Mouse (Mus musculus) stomach, postnatal 0 days (tissue): Measurements from ENCODE around the gene Znrf3. TPM values are rescaled to one million over a fixed set of nuclear protein-coding genes. Genes with fewer than 3 reads are reported as not detected.

ENCODE experiments used
- ATAC-seq: fragments of 200-750 bp; cut with Nextera tagmentation; 2 replicates; pipeline ENCODE4 v1.8.0; 2017; ENCODE audit not compliant: low FRiP score, low TSS enrichment
- DNase-seq: peaks from one replicate; pipeline ENCODE4 v3.0.0-alpha.2; 2016; ENCODE audit warnings: low spot score
- H3K27ac ChIP-seq: fragments of 300-500 bp; sonication (generic); replicated peaks from 2 replicates; pipeline ENCODE4 v1.5.1; 2014; ENCODE audit warnings: mild to moderate bottlenecking, control low read depth
- H3K27me3 ChIP-seq: fragments of 300-500 bp; sonication (generic); 2 replicates; pipeline ENCODE4 v1.6.1; 2014; ENCODE audit warnings: low read length; ENCODE audit not compliant: control insufficient read depth, insufficient read depth
- H3K36me3 ChIP-seq: fragments of 300-500 bp; sonication (generic); 2 replicates; pipeline ENCODE4 v1.6.1; 2014; ENCODE audit warnings: low read length, mixed read lengths; ENCODE audit not compliant: control insufficient read depth, insufficient read depth
- H3K4me1 ChIP-seq: fragments of 300-500 bp; sonication (generic); replicated peaks from 2 replicates; pipeline ENCODE4 v1.6.1; 2014; ENCODE audit warnings: antibody characterized with exemption; ENCODE audit not compliant: control insufficient read depth, insufficient read depth
- H3K4me2 ChIP-seq: fragments of 300-500 bp; sonication (generic); replicated peaks from 2 replicates; pipeline ENCODE4 v1.6.1; 2014; ENCODE audit warnings: low read depth, mild to moderate bottlenecking, control low read depth, moderate library complexity
- H3K4me3 ChIP-seq: fragments of 300-500 bp; sonication (generic); 2 replicates; pipeline ENCODE4 v1.5.1; 2014; ENCODE audit warnings: low read depth, low read length, control low read depth
- H3K9ac ChIP-seq: fragments of 300-500 bp; sonication (generic); 2 replicates; pipeline ENCODE4 v1.6.1; 2014; ENCODE audit warnings: mild to moderate bottlenecking, low read length, control low read depth, mixed read lengths
- H3K9me3 ChIP-seq: fragments of 300-500 bp; sonication (generic); 2 replicates; pipeline ENCODE4 v1.6.1; 2016; ENCODE audit warnings: low read length; ENCODE audit not compliant: control insufficient read depth
- CTCF ChIP-seq: IDR thresholded peaks from 2 replicates; pipeline ENCODE4 v1.5.1; 2016; ENCODE audit warnings: antibody characterized with exemption, low read depth, mild to moderate bottlenecking, moderate library complexity
- EP300 ChIP-seq: optimal IDR thresholded peaks from 2 replicates; pipeline ENCODE3; 2016; ENCODE audit warnings: antibody characterized with exemption
- WGBS: fragments of 180-500 bp; shearing (Covaris S2); extraction: QIAGEN DNeasy Blood & Tissue Kit; methylation state at CpG from one replicate; pipeline ENCODE4 v1.1.7; 2014; 5-methylcytosine and 5-hydroxymethylcytosine counted together
- polyA plus RNA-seq: library from polyadenylated mRNA; unstranded; fragments of >200 nt; fragmentation: Nextera tagmentation; extraction: Ambion mirVana; gene quantifications from 2 replicates; pipeline ENCODE4 v1.2.1, GENCODE M21; 2015

Gene Znrf3
- polyA plus RNA-seq, 1 experiment from 2014 or later: 9.3 TPM

GRCm38 (mm10) chr11:5257151-5257862, 187.3 kb downstream of the Znrf3 start:
- H3K9me3 ChIP-seq: no peaks in the 10 kb centered on the region
- H3K4me2 ChIP-seq: no peak overlapping the region
- DNase-seq (no peak), ATAC-seq (no peak)
- H3K27ac ChIP-seq: peak overlapping the region; percentile 77
- WGBS: 73% methylated on average over 13 of the region's 13 CpGs
- TF ChIP-seq CTCF (peak; percentile 38), EP300 (no peak)
- no peak overlapping the region for H3K9ac ChIP-seq
- H3K4me1 ChIP-seq: peaks cover 3% of the 10 kb centered on the region
- no peak overlapping the region for H3K4me3 ChIP-seq
- H3K27me3 ChIP-seq: no peaks in the 10 kb centered on the region
- no peaks in the 10 kb centered on the region; the same call in 1 of the 2 replicates for H3K36me3 ChIP-seq

DNA sequence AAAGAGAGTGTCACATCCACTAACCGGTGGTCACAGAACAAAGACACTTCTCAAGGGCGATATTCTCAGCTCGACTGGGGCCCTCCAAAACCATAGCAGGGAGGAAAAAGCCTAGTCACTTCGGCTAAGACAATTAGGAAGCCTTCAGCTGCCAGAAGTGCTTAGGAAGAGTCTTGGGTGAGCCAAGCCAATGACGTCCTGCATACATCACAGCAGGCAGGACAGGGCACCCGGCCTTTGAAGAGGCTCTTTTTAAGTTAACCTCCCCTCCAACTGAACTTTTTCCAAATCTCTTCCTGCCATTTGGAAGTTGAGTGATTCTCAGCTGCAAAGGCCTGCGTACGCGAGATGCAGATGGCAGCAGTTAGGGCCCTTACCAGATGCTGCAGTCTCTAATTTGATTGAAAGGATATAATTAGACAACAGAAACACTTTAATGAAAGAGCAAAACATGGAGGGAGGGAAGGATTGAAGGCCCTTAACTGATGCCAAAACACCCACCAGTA, 189.1 kb downstream of the Znrf3 start:
- 60% methylated on average over 9 of the region's 9 CpGs for WGBS
- no peaks in the 10 kb centered on the region for H3K9me3 ChIP-seq
- peak overlapping the region; percentile 35; the same call in 1 of the 2 replicates for H3K27ac ChIP-seq
- H3K4me2 ChIP-seq: no peak overlapping the region
- H3K36me3 ChIP-seq: no peaks in the 10 kb centered on the region; the same call in 1 of the 2 replicates
- H3K4me1 ChIP-seq: peaks cover 3% of the 10 kb centered on the region
- ATAC-seq (no peak; the same call in 1 of the 2 replicates), DNase-seq (no peak)
- H3K4me3 ChIP-seq: no peak overlapping the region
- no peak overlapping the region for H3K9ac ChIP-seq
- H3K27me3 ChIP-seq: no peaks in the 10 kb centered on the region
- no peak for TF ChIP-seq CTCF
- TF ChIP-seq EP300: no peak

DNA sequence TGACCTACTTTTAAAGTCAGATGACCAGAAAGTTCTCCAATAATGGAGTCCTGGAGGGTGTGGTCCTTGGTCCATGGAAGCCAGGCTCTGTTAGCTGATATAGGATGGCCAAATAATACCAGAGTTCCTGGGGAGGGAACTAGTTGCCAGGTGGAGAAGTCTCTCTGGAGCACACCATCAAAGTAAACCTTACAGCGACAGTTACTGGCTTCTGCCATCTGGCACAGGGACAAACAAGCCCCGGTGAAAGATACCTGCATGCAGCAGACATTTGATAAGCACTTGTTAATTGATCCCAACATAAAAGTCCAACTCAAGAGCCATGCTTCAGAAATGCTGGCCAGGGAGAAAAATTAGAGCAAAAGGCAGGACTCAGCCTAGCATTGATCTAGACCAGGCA, 190.6 kb downstream of the Znrf3 start:
- no peak for TF ChIP-seq CTCF
- no peak for TF ChIP-seq EP300
- H3K27me3 ChIP-seq: no peaks in the 10 kb centered on the region
- H3K9ac ChIP-seq: no peak overlapping the region
- no peaks in the 10 kb centered on the region; the same call in 1 of the 2 replicates for H3K36me3 ChIP-seq
- DNase-seq (no peak), ATAC-seq (no peak)
- H3K4me3 ChIP-seq: no peak overlapping the region
- peaks cover 3% of the 10 kb centered on the region for H3K4me1 ChIP-seq
- H3K4me2 ChIP-seq: no peak overlapping the region
- H3K27ac ChIP-seq: 0 out of 2 replicates have a peak overlapping the region, but pooled peaks have one; percentile 0
- WGBS: 63% methylated on average over 2 of the region's 2 CpGs
- no peaks in the 10 kb centered on the region for H3K9me3 ChIP-seq

- 0 out of 2 replicates have a peak overlapping the region, but pooled peaks have one; percentile 0 for H3K27ac ChIP-seq
- H3K4me1 ChIP-seq: peaks cover 3% of the 10 kb centered on the region
- no peak overlapping the region for H3K4me3 ChIP-seq
- H3K9me3 ChIP-seq: no peaks in the 10 kb centered on the region
- no peaks in the 10 kb centered on the region for H3K27me3 ChIP-seq
- H3K4me2 ChIP-seq: no peak overlapping the region
- no peak for DNase-seq
- no peaks in the 10 kb centered on the region for H3K36me3 ChIP-seq
- TF ChIP-seq CTCF (no peak), EP300 (no peak)
- WGBS: 48% methylated on average over 3 of the region's 3 CpGs
- H3K9ac ChIP-seq: no peak overlapping the region
- no peak for ATAC-seq
Observed at GRCm38 (mm10) chr11:5253528-5253927, 191.1 kb downstream of the Znrf3 start.

DNA sequence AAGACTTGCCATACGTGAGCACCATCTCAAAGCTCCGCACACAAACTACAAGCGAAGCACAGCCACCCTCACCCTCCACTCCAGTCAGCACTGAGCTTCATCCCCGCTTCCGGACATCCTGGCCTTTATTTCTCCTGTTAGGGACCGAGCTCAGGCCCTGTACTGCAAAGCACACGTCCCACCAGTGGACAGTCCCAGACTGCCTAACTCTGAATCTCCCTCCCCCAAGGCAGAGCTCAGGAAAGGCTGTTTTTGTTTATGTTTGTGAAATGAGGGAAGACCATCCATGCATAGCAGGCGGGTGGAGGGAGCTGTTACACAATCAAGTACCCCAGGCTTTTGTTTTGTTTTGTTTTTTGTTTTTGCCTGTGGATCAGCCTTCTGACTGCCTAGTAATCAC, 191.9 kb downstream of the Znrf3 start:
- H3K9me3 ChIP-seq: no peaks in the 10 kb centered on the region
- no peak for ATAC-seq
- H3K9ac ChIP-seq: no peak overlapping the region
- peaks cover 3% of the 10 kb centered on the region for H3K4me1 ChIP-seq
- H3K4me3 ChIP-seq: no peak overlapping the region
- no peaks in the 10 kb centered on the region for H3K36me3 ChIP-seq
- DNase-seq: no peak
- 83% methylated on average over 8 of the region's 8 CpGs for WGBS
- no peak for TF ChIP-seq CTCF
- H3K27ac ChIP-seq: peak overlapping the region; percentile 40; the same call in 1 of the 2 replicates
- no peaks in the 10 kb centered on the region for H3K27me3 ChIP-seq
- H3K4me2 ChIP-seq: no peak overlapping the region

DNA sequence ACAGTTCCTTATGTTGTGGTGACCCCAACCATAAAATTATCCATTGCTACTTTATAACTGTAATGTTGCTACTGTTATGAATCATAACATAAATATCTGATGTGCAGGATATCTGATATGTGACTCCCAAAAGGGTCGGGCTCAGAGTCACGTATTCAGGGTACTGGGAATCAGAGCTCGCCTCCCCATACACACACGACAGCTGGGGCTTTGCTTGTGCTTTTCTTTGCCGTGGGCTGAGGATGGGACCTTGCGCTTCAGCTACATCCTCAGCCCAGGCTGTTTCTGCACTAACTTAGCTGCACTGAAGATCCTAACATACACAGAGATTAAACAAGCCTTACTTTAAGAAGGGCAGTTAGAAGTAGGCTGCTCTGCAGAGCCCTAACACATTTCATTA, 193.5 kb downstream of the Znrf3 start:
- Histone ChIP-seq H3K36me3 (no peaks in the 10 kb centered on the region), H3K4me3 (no peak overlapping the region), H3K9me3 (no peaks in the 10 kb centered on the region), H3K27me3 (no peaks in the 10 kb centered on the region), H3K27ac (0 out of 2 replicates have a peak overlapping the region, but pooled peaks have one; percentile 30), H3K4me1 (peaks cover 3% of the 10 kb centered on the region; the same call in 1 of the 2 replicates), H3K9ac (no peak overlapping the region), H3K4me2 (no peak overlapping the region)
- ATAC-seq (no peak), DNase-seq (no peak)
- 38% methylated on average over 6 of the region's 6 CpGs for WGBS
- TF ChIP-seq EP300 (no peak), CTCF (no peak)
